Mouse (Mus musculus): ENCODE data around the gene Hadh. TPM values are rescaled to one million over a fixed set of nuclear protein-coding genes. Genes with fewer than 3 reads are reported as not detected.

Hadh gene
- total RNA-seq, 2 experiments from 2014 or later, result 18.7 to 25.0 TPM

GRCm38 (mm10) chr3:131272374-131273100 lies 636 bp upstream of the Hadh start:
- DNase-seq (ENCODE audit: low spot score in 2 of 2), result no peak
- intact Hi-C loops (cut with DNase I), result no loop called here

GRCm38 (mm10) chr3:131271157-131271556 lies 744 bp downstream of the Hadh start:
- no peak for DNase-seq (ENCODE audit: low spot score in 2 of 2)
- intact Hi-C loops (cut with DNase I), result no loop called here

GRCm38 (mm10) chr3:131270381-131270780 lies 1.5 kb downstream of the Hadh start:
- DNase-seq (ENCODE audit: low spot score in 2 of 2), result no peak
- intact Hi-C loops (cut with DNase I), result no loop called here

- no peak for DNase-seq (ENCODE audit: low spot score in 2 of 2)
- intact Hi-C loops (cut with DNase I), result no loop called here
Measured at GRCm38 (mm10) chr3:131266366-131267050, 5.4 kb downstream of the Hadh start.

- no peak for DNase-seq (ENCODE audit: low spot score in 2 of 2)
Measured at GRCm38 (mm10) chr3:131265516-131265915, 6.4 kb downstream of the Hadh start.

GRCm38 (mm10) chr3:131263766-131264486 lies 8.0 kb downstream of the Hadh start:
- intact Hi-C loops (cut with DNase I), result no loop called here
- DNase-seq (ENCODE audit: low spot score in 2 of 2), result no peak

More at GRCm38 (mm10) chr3:131265516-131265915, 6.4 kb downstream of the Hadh start:
- intact Hi-C loops (cut with DNase I), result no loop called here

- no peak for DNase-seq (ENCODE audit: low spot score in 2 of 2)
- intact Hi-C loops (cut with DNase I), result no loop called here
Measured at GRCm38 (mm10) chr3:131260418-131260817, 11.5 kb downstream of the Hadh start.

- DNase-seq (ENCODE audit: low spot score in 2 of 2), result no peak
- intact Hi-C loops (cut with DNase I), result no loop called here
Measured at GRCm38 (mm10) chr3:131259392-131259965, 12.4 kb downstream of the Hadh start.

- no peak for DNase-seq (ENCODE audit: low spot score in 2 of 2)
- intact Hi-C loops (cut with DNase I), result no loop called here
Measured at GRCm38 (mm10) chr3:131258921-131259320, 13.0 kb downstream of the Hadh start.

GRCm38 (mm10) chr3:131255399-131255981 lies 16.4 kb downstream of the Hadh start:
- no peak for DNase-seq (ENCODE audit: low spot score in 2 of 2)
- intact Hi-C loops (cut with DNase I), result no loop called here

GRCm38 (mm10) chr3:131254991-131255390 lies 16.9 kb downstream of the Hadh start:
- intact Hi-C loops (cut with DNase I), result no loop called here
- DNase-seq (ENCODE audit: low spot score in 2 of 2), result no peak

GRCm38 (mm10) chr3:131251601-131252000 lies 20.3 kb downstream of the Hadh start:
- DNase-seq (ENCODE audit: low spot score in 2 of 2), result no peak
- intact Hi-C loops (cut with DNase I), result no loop called here

- no peak for DNase-seq (ENCODE audit: low spot score in 2 of 2)
- intact Hi-C loops (cut with DNase I), result no loop called here
Measured at GRCm38 (mm10) chr3:131250978-131251377, 20.9 kb downstream of the Hadh start.

GRCm38 (mm10) chr3:131250283-131250682 lies 21.6 kb downstream of the Hadh start:
- intact Hi-C loops (cut with DNase I), result no loop called here
- no peak for DNase-seq (ENCODE audit: low spot score in 2 of 2)

GRCm38 (mm10) chr3:131248444-131248843 lies 23.5 kb downstream of the Hadh start:
- intact Hi-C loops (cut with DNase I), result no loop called here
- no peak for DNase-seq (ENCODE audit: low spot score in 2 of 2)

GRCm38 (mm10) chr3:131247851-131248250 lies 24.1 kb downstream of the Hadh start:
- intact Hi-C loops (cut with DNase I), result no loop called here
- no peak for DNase-seq (ENCODE audit: low spot score in 2 of 2)

GRCm38 (mm10) chr3:131247447-131247846 lies 24.5 kb downstream of the Hadh start:
- DNase-seq (ENCODE audit: low spot score in 2 of 2), result no peak
- intact Hi-C loops (cut with DNase I), result no loop called here

GRCm38 (mm10) chr3:131246579-131247046 lies 25.3 kb downstream of the Hadh start:
- no peak for DNase-seq (ENCODE audit: low spot score in 2 of 2)
- intact Hi-C loops (cut with DNase I), result no loop called here

GRCm38 (mm10) chr3:131245766-131246578 lies 25.9 kb downstream of the Hadh start:
- intact Hi-C loops (cut with DNase I), result loop anchor here (1.0 kb wide), 1 partner anchor 531 kb away; no protein-coding TSS in a partner anchor

More at GRCm38 (mm10) chr3:131245766-131246578, 25.9 kb downstream of the Hadh start:
- DNase-seq (ENCODE audit: low spot score in 2 of 2), result peak; percentile 20 to 38
